Mouse (Mus musculus) G1E-ER4 (cell line): ENCODE results near the gene Gm48552. TPM values are rescaled to one million over a fixed set of nuclear protein-coding genes. Genes with fewer than 3 reads are reported as not detected.

Experiments
- GATA1 ChIP-seq: IDR thresholded peaks from one replicate; pipeline ENCODE4 v1.8.0; 2012; ENCODE audit warnings: low read length, inconsistent platforms
- polyA plus RNA-seq: library from polyadenylated mRNA; stranded (reverse); fragments of >175 nt; gene quantifications from 2 replicates; pipeline ENCODE4 v1.2.3, GENCODE M21; 2012

The Gm48552 gene
- polyA plus RNA-seq, 1 experiment, result 10.7 TPM

GRCm38 (mm10) chr10:81393456-81394063, 4.8 kb downstream of the Gm48552 start:
- TF ChIP-seq GATA1, result no peak

DNA sequence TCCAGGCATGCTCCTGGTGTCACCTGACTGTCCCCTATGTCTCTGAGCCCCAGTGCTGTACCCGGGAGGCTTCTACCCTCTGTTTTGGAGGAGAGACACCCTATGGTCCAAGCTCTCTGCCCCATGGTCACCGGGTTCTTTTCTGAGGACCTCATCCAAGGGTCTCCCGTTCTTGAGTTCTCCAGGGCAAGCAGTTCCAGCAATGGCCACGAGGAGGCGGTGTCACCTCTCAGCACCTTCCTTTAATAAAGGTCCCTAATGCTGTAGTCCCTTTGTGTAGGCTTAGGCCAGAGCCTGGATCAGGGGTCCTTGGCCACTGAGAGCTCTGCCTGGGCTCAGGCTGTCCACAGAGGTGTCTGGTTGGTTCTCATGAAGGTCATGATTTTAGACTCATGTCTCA, 6.3 kb downstream of the Gm48552 start:
- no peak for TF ChIP-seq GATA1

GRCm38 (mm10) chr10:81395865-81396264, 7.1 kb downstream of the Gm48552 start:
- TF ChIP-seq GATA1, result no peak

DNA sequence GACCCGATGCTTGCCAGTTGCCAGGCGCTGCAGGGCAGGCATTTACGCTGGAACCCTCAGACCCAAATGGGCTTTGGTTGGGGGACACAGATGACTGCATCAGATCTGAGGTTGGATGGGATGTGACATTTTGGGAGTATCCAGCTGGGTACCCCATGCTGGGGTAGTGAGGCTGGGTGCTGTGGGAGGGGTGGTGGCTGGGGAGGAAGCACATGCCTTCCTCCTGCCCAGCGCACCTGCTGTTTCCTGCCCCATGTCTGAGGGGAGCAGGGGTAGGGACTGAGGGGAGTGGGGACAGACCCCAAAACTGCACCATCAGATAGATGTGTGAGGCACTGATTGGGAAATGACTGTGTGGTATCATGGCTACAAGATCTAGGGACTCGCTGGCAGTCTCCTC, 7.9 kb downstream of the Gm48552 start:
- no peak for TF ChIP-seq GATA1

GRCm38 (mm10) chr10:81399296-81399695, 10.5 kb downstream of the Gm48552 start:
- no peak for TF ChIP-seq GATA1

DNA sequence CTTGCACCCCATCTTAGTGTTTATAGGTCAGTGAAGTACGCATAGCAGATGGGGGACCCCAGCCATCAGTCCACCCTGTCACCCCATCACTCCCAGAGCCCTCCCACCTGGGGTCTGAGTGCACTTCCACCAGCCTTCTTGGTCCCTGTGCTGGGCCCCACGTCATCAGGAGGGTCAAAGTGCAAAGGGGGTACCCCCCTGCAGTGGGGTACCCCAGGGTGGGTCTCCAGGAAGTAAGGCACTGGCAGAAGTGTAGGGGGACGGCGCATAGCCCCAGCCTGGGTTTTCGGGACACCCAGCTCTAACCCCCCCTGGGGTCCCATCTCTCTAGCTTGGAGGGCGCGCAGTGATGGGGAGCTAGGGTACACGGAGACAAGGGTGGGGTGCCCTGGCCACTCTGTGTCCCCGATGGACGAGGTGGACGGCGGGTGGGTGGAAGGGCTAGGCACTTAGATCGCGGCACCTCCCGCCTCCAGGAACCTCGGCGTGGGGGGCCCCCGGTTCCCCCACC, 11.0 kb downstream of the Gm48552 start:
- no peak for TF ChIP-seq GATA1

- no peak for TF ChIP-seq GATA1
Measured at GRCm38 (mm10) chr10:81400371-81401204, 11.8 kb downstream of the Gm48552 start.

DNA sequence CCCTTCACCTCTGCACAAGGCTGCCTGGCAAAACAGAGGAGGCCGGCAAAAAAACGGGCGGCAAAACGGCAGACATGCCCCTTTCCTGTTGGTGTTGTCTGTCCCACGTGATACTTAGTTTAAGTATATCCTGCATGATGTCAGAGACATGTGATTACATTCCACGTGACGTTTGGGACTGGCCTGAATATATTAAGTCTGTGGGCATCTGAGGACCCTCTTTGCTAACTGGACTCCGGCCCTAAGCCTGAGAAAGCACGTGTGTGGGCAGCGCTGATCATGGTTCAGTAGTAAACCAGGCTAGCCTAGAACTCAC, 12.4 kb downstream of the Gm48552 start:
- TF ChIP-seq GATA1, result no peak

GRCm38 (mm10) chr10:81401521-81402226, 12.9 kb downstream of the Gm48552 start:
- no peak for TF ChIP-seq GATA1

- no peak for TF ChIP-seq GATA1
Measured at GRCm38 (mm10) chr10:81402227-81402765, 13.5 kb downstream of the Gm48552 start.

- no peak for TF ChIP-seq GATA1
Measured at GRCm38 (mm10) chr10:81403511-81403910, 14.7 kb downstream of the Gm48552 start.

- TF ChIP-seq GATA1, result no peak
Measured at GRCm38 (mm10) chr10:81404082-81404481, 15.3 kb downstream of the Gm48552 start.

DNA sequence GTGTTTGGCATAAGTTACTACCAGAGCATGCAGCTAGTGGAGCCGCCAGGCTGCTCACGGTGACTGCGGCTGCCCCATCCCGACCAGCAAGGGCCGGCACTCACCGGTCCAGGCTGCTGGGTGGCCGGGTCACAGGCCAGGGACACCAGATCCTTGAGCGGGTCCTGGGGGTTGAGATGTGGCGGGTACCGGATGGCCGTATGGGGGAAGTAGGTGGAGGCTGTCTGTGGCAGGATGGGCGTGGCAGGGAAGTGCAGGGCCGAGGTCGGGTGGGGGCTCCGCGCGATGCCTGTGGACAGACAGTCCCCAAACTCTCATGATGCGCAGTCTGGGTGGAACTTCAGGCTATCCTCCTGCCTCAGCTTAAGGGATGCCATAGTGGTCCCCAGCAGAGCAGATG, 15.9 kb downstream of the Gm48552 start:
- no peak for TF ChIP-seq GATA1

DNA sequence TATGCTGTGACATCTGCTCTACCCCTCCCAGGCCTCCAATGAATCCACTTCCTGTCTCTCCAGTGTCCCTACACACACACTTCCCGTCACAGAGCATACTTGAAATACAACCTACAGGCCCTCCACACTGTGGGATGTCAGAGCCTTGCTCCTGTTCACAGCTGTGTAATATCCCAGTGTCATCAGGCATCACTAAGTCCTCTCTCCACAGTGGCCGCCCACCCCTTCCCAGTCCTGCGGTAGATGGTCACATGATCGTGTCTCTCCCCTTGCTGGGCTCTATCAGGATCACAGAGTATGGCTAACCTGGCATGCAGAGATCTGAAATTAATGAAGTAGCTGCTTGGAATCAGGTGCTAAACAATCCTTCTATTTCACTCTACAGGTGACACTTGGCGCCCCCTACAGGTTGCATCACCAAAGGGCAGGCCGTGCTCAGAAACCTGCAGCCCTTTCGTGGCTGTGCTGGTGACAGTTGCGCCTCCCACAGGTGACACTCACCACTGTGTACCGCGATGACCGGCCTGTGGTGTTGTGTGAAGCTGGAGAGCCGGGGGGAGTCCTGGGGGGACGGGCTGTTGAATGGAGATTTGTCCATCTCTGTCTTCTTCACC, 16.9 kb downstream of the Gm48552 start:
- no peak for TF ChIP-seq GATA1
